Mouse (Mus musculus) adrenal gland, adult 18-20 months (tissue): ENCODE data around the gene Ror1. TPM values are rescaled to one million over a fixed set of nuclear protein-coding genes. Genes with fewer than 3 reads are reported as not detected.

Source experiments
- DNase-seq, 2 experiments: peaks; one replicate each; pipeline ENCODE4 v3.0.0; 2021 to 2022; ENCODE audit warnings: low spot score in 2 of 2
- total RNA-seq, 2 experiments: library from RNA; stranded (reverse); gene quantifications; 1 replicate in 1 of 2; 2 replicates in 1 of 2; pipeline ENCODE4 v1.2.3; 2021

The Ror1 gene
- total RNA-seq, 2 experiments from 2014 or later: 2.0 to 3.4 TPM

GRCm38 (mm10) chr4:100204381-100204780, 108.8 kb downstream of the Ror1 start:
- DNase-seq: no peak

GRCm38 (mm10) chr4:100208081-100208480, 112.5 kb downstream of the Ror1 start:
- no peak for DNase-seq

- DNase-seq: no peak
These were observed 113.5 kb downstream of the Ror1 start for GRCm38 (mm10) chr4:100209106-100209505.

GRCm38 (mm10) chr4:100211331-100211730, 115.7 kb downstream of the Ror1 start:
- DNase-seq: no peak

GRCm38 (mm10) chr4:100214324-100215215, 119.0 kb downstream of the Ror1 start:
- peak; percentile 43 to 49 for DNase-seq

- DNase-seq: no peak
These were observed 121.0 kb downstream of the Ror1 start for GRCm38 (mm10) chr4:100216587-100216986.

- DNase-seq: no peak
These were observed 123.4 kb downstream of the Ror1 start for GRCm38 (mm10) chr4:100219026-100219425.

GRCm38 (mm10) chr4:100219599-100219998, 124.0 kb downstream of the Ror1 start:
- no peak for DNase-seq

- no peak for DNase-seq
These were observed 126.6 kb downstream of the Ror1 start for GRCm38 (mm10) chr4:100221978-100222737.

GRCm38 (mm10) chr4:100223532-100223931, 127.9 kb downstream of the Ror1 start:
- DNase-seq: no peak

- DNase-seq: no peak
These were observed 128.4 kb downstream of the Ror1 start for GRCm38 (mm10) chr4:100223965-100224364.

- DNase-seq: no peak
These were observed 131.0 kb downstream of the Ror1 start for GRCm38 (mm10) chr4:100226619-100227018.

GRCm38 (mm10) chr4:100228106-100228505, 132.5 kb downstream of the Ror1 start:
- DNase-seq: no peak

- no peak for DNase-seq
These were observed 134.7 kb downstream of the Ror1 start for GRCm38 (mm10) chr4:100230245-100230644.

GRCm38 (mm10) chr4:100230963-100231362, 135.4 kb downstream of the Ror1 start:
- DNase-seq: no peak

- no peak for DNase-seq
These were observed 136.3 kb downstream of the Ror1 start for GRCm38 (mm10) chr4:100231906-100232305.

- DNase-seq: no peak
These were observed 136.9 kb downstream of the Ror1 start for GRCm38 (mm10) chr4:100232541-100232940.

GRCm38 (mm10) chr4:100233770-100234169, 138.2 kb downstream of the Ror1 start:
- DNase-seq: no peak

- no peak for DNase-seq
These were observed 140.7 kb downstream of the Ror1 start for GRCm38 (mm10) chr4:100236339-100236738.

GRCm38 (mm10) chr4:100242061-100242756, 146.6 kb downstream of the Ror1 start:
- DNase-seq: no peak

GRCm38 (mm10) chr4:100244250-100244649, 148.7 kb downstream of the Ror1 start:
- DNase-seq: no peak
